Mouse (Mus musculus) liver, adult 2 months (tissue): Measurements from ENCODE around the gene Rpap1. TPM values are rescaled to one million over a fixed set of nuclear protein-coding genes. Genes with fewer than 3 reads are reported as not detected.
A peak's percentile ranks its signal among the peaks of the same experiment; 100 is the strongest.

ENCODE experiments used
- DNase-seq: peaks from one replicate; pipeline ENCODE4 v3.0.0-alpha.2; 2011; ENCODE audit warnings: low read depth, low spot score; ENCODE audit errors: extremely low read depth
- H3K27ac ChIP-seq: fragments of 200-500 bp; replicated peaks from 2 replicates; pipeline ENCODE4 v1.5.1; 2012; ENCODE audit warnings: low read depth, mild to moderate bottlenecking, control low read depth, inconsistent platforms, low read length; ENCODE audit not compliant: insufficient read depth
- H3K27me3 ChIP-seq: fragments of 200-500 bp; 2 replicates; pipeline ENCODE4 v1.6.1; 2012; ENCODE audit warnings: mild to moderate bottlenecking, moderate library complexity, low read length, inconsistent platforms; ENCODE audit not compliant: control insufficient read depth, insufficient read depth
- H3K36me3 ChIP-seq: fragments of 200-500 bp; 2 replicates; pipeline ENCODE4 v1.6.1; 2012; ENCODE audit warnings: low read length, inconsistent platforms; ENCODE audit not compliant: control insufficient read depth, insufficient read depth
- H3K4me1 ChIP-seq: fragments of 200-500 bp; 2 replicates; pipeline ENCODE4 v1.6.1; 2011; ENCODE audit warnings: low read length; ENCODE audit not compliant: control insufficient read depth, insufficient read depth
- H3K4me3 ChIP-seq: fragments of 200-500 bp; 2 replicates; pipeline ENCODE4 v1.5.1; 2011; ENCODE audit warnings: low read depth, mild to moderate bottlenecking, control low read depth, low read length, moderate library complexity; ENCODE audit not compliant: insufficient read depth
- H3K79me2 ChIP-seq: fragments of 200-500 bp; 2 replicates; pipeline ENCODE4 v1.6.1; 2012; ENCODE audit warnings: inconsistent platforms, mild to moderate bottlenecking, low read length, moderate library complexity; ENCODE audit not compliant: control insufficient read depth, insufficient read depth
- H3K9ac ChIP-seq: fragments of 200-500 bp; 2 replicates; pipeline ENCODE4 v1.6.1; 2012; ENCODE audit warnings: low read depth, mild to moderate bottlenecking, control low read depth, inconsistent platforms, low read length
- CTCF ChIP-seq: fragments of 200-500 bp; IDR thresholded peaks from 2 replicates; pipeline ENCODE4 v1.5.1; 2011; ENCODE audit warnings: low read depth, low read length, control low read depth
- POLR2A ChIP-seq: fragments of 200-500 bp; IDR thresholded peaks from 2 replicates; pipeline ENCODE4 v1.6.1; 2011; ENCODE audit warnings: low read length, control low read depth; ENCODE audit not compliant: insufficient read depth; ENCODE audit errors: extremely low read depth
- WGBS: fragments of 180-500 bp; shearing (Covaris S2); methylation state at CpG from one replicate; pipeline ENCODE4 v1.1.7; 2018; 5-methylcytosine and 5-hydroxymethylcytosine counted together
- polyA plus RNA-seq: library from polyadenylated mRNA; depleted of rRNA; stranded (reverse); fragments of >200 nt; gene quantifications from 2 replicates; pipeline ENCODE4 v1.2.3, GENCODE M21; 2012; rRNA removed
- total RNA-seq: library from RNA; depleted of rRNA; stranded (reverse); fragments of >200 nt; gene quantifications from 2 replicates; pipeline ENCODE4 v1.2.3, GENCODE M21; 2014; rRNA removed

Gene Rpap1
- 2.4 and 3.3 TPM in 2 replicates for total RNA-seq
- polyA plus RNA-seq = 6.2 and 10.5 TPM in 2 replicates

DNA sequence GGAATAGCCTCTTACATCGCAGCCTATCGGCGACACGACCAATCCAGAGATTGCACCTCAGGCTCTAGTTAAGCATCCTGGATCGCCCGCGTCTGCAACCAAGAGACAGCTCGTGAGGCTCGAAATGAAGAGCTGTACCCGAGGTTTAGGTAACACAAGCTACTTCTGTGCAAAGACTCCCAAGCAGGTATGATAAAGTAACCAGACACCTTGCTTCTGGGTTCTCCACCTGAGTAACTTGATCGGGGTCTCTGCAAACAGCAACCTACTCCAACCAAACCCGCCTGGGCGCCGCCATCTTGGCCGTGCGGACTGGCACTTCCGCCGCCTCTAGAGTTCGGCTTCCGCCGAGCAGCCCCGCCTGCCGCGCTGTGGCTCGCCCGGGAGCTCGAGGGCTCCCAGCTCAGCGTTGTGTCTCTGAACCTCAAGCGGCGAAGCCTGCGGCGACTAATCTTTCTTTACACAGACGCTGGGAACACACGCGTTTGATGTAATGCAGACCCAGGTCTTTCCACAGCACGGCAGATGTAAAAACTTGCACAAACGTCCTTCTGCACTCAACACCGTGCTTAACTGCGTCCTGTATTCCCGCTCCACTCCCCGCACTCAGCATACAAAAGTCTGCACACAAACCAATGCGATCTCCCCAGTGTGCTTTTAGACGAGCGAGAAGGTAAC, at the start of gene Rpap1:
Gene Rpap1, minus strand, starts transcription at position 332 of the 678 bp plus-strand sequence.
- Histone ChIP-seq H3K9ac (peak within 1 kb of the TSS; percentile 59), H3K4me1 (peaks cover 2% of the 10 kb centered on the region; the same call in 1 of the 2 replicates), H3K4me3 (peak within 1 kb of the TSS; percentile 68), H3K27me3 (no peaks in the 10 kb centered on the region), H3K36me3 (no peaks in the 10 kb centered on the region), H3K79me2 (no peaks in the 10 kb centered on the region), H3K27ac (no peak within 1 kb of the TSS)
- no peak for TF ChIP-seq CTCF
- TF ChIP-seq POLR2A = peak; percentile 50; the same call in 1 of the 2 replicates
- WGBS = under 1% methylated on average over 44 of the region's 44 CpGs
- peak; percentile 62 for DNase-seq

DNA sequence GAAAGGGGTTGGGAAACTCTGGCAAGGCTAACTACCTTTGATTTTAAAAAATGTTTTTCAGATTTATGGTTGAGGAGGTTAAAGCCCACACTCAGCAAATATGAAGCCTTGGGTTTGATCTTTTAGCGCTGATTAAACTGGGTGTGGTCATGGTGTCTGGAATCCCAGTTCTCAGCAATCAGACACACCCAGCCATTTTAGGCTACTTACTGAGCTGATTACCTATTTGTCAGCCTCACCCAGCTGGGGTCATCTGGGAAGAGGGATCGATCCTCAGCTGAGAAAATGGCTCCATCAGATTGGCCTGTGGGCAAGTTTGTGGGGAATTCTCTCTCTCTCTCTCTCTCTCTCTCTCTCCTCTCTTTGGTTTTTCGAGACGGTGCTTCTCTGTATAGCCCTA, 46.9 kb upstream of the Rpap1 start:
- no peak overlapping the region for H3K27ac ChIP-seq
- WGBS = 86% methylated on average over 4 of the region's 4 CpGs
- no peaks in the 10 kb centered on the region for H3K79me2 ChIP-seq
- DNase-seq = no peak
- no peaks in the 10 kb centered on the region for H3K27me3 ChIP-seq
- no peaks in the 10 kb centered on the region for H3K4me1 ChIP-seq
- no peak overlapping the region for H3K4me3 ChIP-seq
- H3K36me3 ChIP-seq = no peaks in the 10 kb centered on the region
- H3K9ac ChIP-seq = no peak overlapping the region
- no peak for TF ChIP-seq CTCF
- TF ChIP-seq POLR2A = no peak

DNA sequence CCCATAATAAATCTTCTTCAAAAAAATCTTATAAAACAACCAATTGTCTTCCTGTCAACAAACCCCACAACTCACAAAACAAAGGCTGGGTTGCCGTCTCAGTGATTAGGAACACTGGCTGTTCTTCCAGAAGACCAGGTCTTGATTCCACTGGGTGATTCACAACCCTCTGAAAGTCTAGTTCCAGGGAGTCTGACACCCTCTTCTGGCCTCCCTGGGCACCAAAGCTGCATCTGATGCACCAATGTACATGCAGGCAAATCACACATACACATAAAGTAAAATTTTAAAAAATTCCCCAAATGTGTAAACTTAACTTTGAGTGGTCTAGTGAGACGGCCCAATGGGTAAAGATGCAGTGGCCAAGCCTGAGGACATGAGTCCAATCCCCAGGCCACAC, 43.2 kb upstream of the Rpap1 start:
- Histone ChIP-seq H3K4me3 (no peak overlapping the region), H3K36me3 (no peaks in the 10 kb centered on the region), H3K9ac (no peak overlapping the region), H3K79me2 (no peaks in the 10 kb centered on the region), H3K27me3 (no peaks in the 10 kb centered on the region), H3K4me1 (no peaks in the 10 kb centered on the region), H3K27ac (no peak overlapping the region)
- no peak for TF ChIP-seq POLR2A
- no peak for TF ChIP-seq CTCF
- WGBS = 76% methylated on average over 2 of the region's 2 CpGs
- no peak for DNase-seq

DNA sequence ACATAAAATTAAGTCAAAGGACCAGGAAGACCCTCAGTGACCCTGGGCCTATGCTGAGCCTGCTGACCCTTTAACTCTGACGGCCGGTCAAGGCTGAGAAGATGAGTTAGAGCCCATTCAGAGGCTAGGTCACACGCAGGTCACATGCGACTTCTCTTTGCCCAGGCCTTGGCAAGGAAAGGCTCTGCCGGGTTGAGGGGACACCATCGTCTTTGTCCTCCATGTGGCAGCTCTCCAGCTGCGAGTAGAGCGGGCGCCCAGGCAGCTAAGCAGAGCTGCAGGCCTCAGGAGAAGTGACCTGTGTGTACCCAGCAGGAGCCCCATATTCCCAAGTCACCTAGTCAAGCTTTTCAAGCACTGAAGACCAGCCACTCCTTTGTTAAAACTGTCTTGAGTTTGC, 33.8 kb upstream of the Rpap1 start:
- Histone ChIP-seq H3K36me3 (no peaks in the 10 kb centered on the region), H3K4me3 (no peak overlapping the region), H3K79me2 (no peaks in the 10 kb centered on the region), H3K27me3 (no peaks in the 10 kb centered on the region), H3K27ac (no peak overlapping the region), H3K9ac (no peak overlapping the region), H3K4me1 (no peaks in the 10 kb centered on the region)
- 91% methylated on average over 9 of the region's 9 CpGs for WGBS
- TF ChIP-seq CTCF (no peak), POLR2A (no peak)
- DNase-seq = no peak

DNA sequence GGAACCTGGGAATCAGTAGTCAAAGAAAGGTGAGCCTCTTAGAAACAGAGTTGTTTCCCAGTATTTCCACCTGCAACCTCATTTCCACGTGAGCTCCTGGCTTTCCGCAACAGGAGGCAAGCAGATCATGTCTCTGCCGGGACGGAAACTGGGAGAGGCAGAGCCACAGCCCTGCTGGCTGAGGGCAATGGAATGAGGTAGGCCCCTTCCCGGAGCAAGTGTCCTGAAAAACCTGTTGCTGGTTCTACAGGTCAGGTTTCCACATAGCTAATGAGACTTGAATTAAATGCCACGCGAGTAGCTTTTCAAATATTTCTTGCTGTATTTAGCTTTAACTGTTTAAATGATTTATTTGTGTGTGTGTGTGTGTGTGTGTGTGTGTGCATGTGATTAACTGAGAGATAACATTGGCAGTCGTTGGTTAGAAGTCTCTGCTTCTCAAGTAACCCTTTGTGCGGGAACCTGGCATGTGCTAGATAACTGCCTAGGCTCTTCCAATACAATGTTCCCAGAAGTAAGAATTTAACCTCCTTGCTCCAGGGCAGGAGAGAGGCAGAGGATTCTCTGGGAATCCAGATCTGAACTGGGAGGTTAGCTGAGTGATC, 31.4 kb upstream of the Rpap1 start:
- TF ChIP-seq POLR2A (no peak), CTCF (no peak)
- no peak overlapping the region for H3K4me3 ChIP-seq
- no peak for DNase-seq
- no peaks in the 10 kb centered on the region for H3K79me2 ChIP-seq
- 57% methylated on average over 9 of the region's 9 CpGs for WGBS
- no peaks in the 10 kb centered on the region for H3K36me3 ChIP-seq
- H3K27ac ChIP-seq = no peak overlapping the region
- H3K9ac ChIP-seq = no peak overlapping the region
- H3K4me1 ChIP-seq = no peaks in the 10 kb centered on the region
- no peaks in the 10 kb centered on the region for H3K27me3 ChIP-seq

DNA sequence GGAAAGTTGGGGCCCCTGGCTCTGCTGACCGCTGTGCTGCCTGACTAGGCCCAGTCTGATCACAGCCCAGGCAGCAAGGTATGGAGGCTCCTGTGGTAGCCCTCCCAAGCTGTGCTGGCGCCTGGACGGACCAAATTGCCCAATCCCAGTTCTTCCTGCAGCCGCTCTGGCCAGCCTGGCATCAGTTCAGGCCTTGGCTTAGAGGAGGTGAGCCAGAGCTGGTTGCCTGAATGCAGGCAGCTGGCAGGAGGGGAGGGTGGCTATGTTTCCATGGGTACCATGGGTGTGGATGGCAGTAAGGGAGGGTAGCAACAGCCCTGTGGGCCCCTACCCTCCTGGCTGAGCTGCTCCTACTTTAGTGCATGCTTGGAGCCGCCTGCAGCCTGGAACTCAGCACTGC, 29.7 kb upstream of the Rpap1 start:
- Histone ChIP-seq H3K9ac (no peak overlapping the region), H3K4me1 (no peaks in the 10 kb centered on the region), H3K4me3 (no peak overlapping the region), H3K27me3 (no peaks in the 10 kb centered on the region), H3K79me2 (no peaks in the 10 kb centered on the region), H3K36me3 (no peaks in the 10 kb centered on the region), H3K27ac (no peak overlapping the region)
- DNase-seq = no peak
- TF ChIP-seq POLR2A (no peak), CTCF (no peak)
- WGBS = 77% methylated on average over 5 of the region's 5 CpGs
